ENCODE assay signal across 8 mouse cellular contexts in genomic region chr5:115167396-115167795, GRCm38 (mm10). TPM values are rescaled to one million over a fixed set of nuclear protein-coding genes. Genes with fewer than 3 reads are reported as not detected.
A peak's percentile ranks its signal among the peaks of the same experiment; 100 is the strongest.
DNase-seq lines count a peak whose midpoint lies in the region; ATAC-seq and TF ChIP-seq lines count a peak whose summit lies in the region.

No protein-coding gene starts in this region.

- intact Hi-C loops in heart, adult 2 months (cut with DNase I): no loop called here

- H3K4me1 ChIP-seq in heart, adult 2 months (ENCODE audit: control insufficient read depth, insufficient read depth, low read length): peaks cover 6% of the 10 kb centered on the region

- no peak for TF ChIP-seq EP300 in heart, adult 2 months (IDR thresholded peaks at IDR 0.05; ENCODE audit: insufficient read depth, low read depth, low read length)

- H3K27ac ChIP-seq in heart, adult 2 months: peak overlapping the region; percentile 1; the same call in 1 of the 2 replicates

- DNase-seq in heart, adult 2 months: peak in 1 of 2 experiments; percentile 45
- DNase-seq in heart, adult 18-20 months: no peak
- peak; percentile 72 for DNase-seq in A20 (ENCODE audit: low read depth, low spot score)
- no peak for DNase-seq in ovary, postnatal 10 days (ENCODE audit: low spot score)
- DNase-seq in left cerebral cortex, adult 18-20 months (ENCODE audit: low spot score in 2 of 2): no peak
- no peak for DNase-seq in cerebellum, postnatal 4 days (ENCODE audit: low spot score in 2 of 2)

- no peak overlapping the region for H3K9ac ChIP-seq in heart, adult 2 months (ENCODE audit: low read depth, low read length)

- no peaks in the 10 kb centered on the region for H3K79me2 ChIP-seq in heart, adult 2 months (replicated peaks; ENCODE audit: control insufficient read depth, insufficient read depth, low read length)

- no peak for TF ChIP-seq CTCF in heart, adult 2 months (IDR thresholded peaks at IDR 0.05)

- TF ChIP-seq POLR2A in heart, adult 2 months (IDR thresholded peaks at IDR 0.05; ENCODE audit: insufficient read depth, low read depth, low read length): no peak

- peak; percentile 88 to 90 for ATAC-seq in hematopoietic stem cell, adult 5-6 weeks (replicated peaks in 1 of 2; ENCODE audit: insufficient read depth in 1 of 2, low FRiP score in 2 of 2, low TSS enrichment in 1 of 2, low read depth in 1 of 2, poor library complexity in 2 of 2, severe bottlenecking in 2 of 2)
- peak; percentile 87 for ATAC-seq in megakaryocyte, adult 5-6 weeks (ENCODE audit: poor library complexity, severe bottlenecking)

- H3K36me3 ChIP-seq in heart, adult 2 months (ENCODE audit: control insufficient read depth, insufficient read depth, low read length): no peaks in the 10 kb centered on the region

- H3K27me3 ChIP-seq in heart, adult 2 months (ENCODE audit: control insufficient read depth, insufficient read depth, low read length): no peaks in the 10 kb centered on the region

- WGBS in heart, adult 2 months: 44% methylated on average over 6 of the region's 6 CpGs

- H3K4me3 ChIP-seq in heart, adult 2 months: no peak overlapping the region

RNA-seq across cellular contexts. Expression of gene Mlec, which starts 9.4 kb away (rescaled TPM):
- total RNA-seq in heart, adult 2 months (2021): 10 to 100 TPM; 74.6 to 80.6 TPM
- 40.4 and 75.4 TPM in 2 replicates for polyA plus RNA-seq in heart, adult 2 months (2012; rRNA removed)
- 10 to 100 TPM; 81.5 to 82.4 TPM for total RNA-seq in heart, adult 18-20 months (2021)
- total RNA-seq in hematopoietic stem cell, adult 5-6 weeks (2017): 225 and 241 TPM in 2 replicates
- total RNA-seq in megakaryocyte, adult 5-6 weeks (2015): 76.4 and 97.7 TPM in 2 replicates
- total RNA-seq in megakaryocyte, adult 5-6 weeks (2017): 117 and 118 TPM in 2 replicates
- 10 to 100 TPM; 88.6 to 93.5 TPM for total RNA-seq in left cerebral cortex, adult 18-20 months (2021)

RNA-seq across cellular contexts. Expression of gene Cabp1, which starts 26.8 kb away (rescaled TPM):
- total RNA-seq in heart, adult 2 months (2021): 1 to 10 TPM; 2.3 to 3.9 TPM
- 6.0 and 13.2 TPM in 2 replicates for polyA plus RNA-seq in heart, adult 2 months (2012; rRNA removed)
- total RNA-seq in heart, adult 18-20 months (2021): 1 to 10 TPM; 1.8 to 2.0 TPM
- not detected in 2 replicates for total RNA-seq in hematopoietic stem cell, adult 5-6 weeks (2017)
- not detected in 2 replicates for total RNA-seq in megakaryocyte, adult 5-6 weeks (2015)
- total RNA-seq in megakaryocyte, adult 5-6 weeks (2017): not detected in 2 replicates
- total RNA-seq in left cerebral cortex, adult 18-20 months (2021): 100 to 1,000 TPM; 288 to 320 TPM

RNA-seq across cellular contexts. Expression of gene Unc119b, which starts 32.6 kb away (rescaled TPM):
- total RNA-seq in heart, adult 2 months (2021): 10 to 100 TPM; 15.8 to 22.0 TPM
- 18.4 and 27.8 TPM in 2 replicates for polyA plus RNA-seq in heart, adult 2 months (2012; rRNA removed)
- 10 to 100 TPM; 19.3 to 20.2 TPM for total RNA-seq in heart, adult 18-20 months (2021)
- total RNA-seq in hematopoietic stem cell, adult 5-6 weeks (2017): 12.8 and 14.2 TPM in 2 replicates
- 12.5 and 14.0 TPM in 2 replicates for total RNA-seq in megakaryocyte, adult 5-6 weeks (2015)
- total RNA-seq in megakaryocyte, adult 5-6 weeks (2017): 13.3 and 19.9 TPM in 2 replicates
- 10 to 100 TPM; 28.8 to 28.9 TPM for total RNA-seq in left cerebral cortex, adult 18-20 months (2021)

RNA-seq across cellular contexts. Expression of gene Acads, which starts 48.2 kb away (rescaled TPM):
- total RNA-seq in heart, adult 2 months (2021): 100 to 1,000 TPM; 199 to 228 TPM
- polyA plus RNA-seq in heart, adult 2 months (2012; rRNA removed): 256 and 333 TPM in 2 replicates
- total RNA-seq in heart, adult 18-20 months (2021): 100 to 1,000 TPM; 230 to 252 TPM
- total RNA-seq in hematopoietic stem cell, adult 5-6 weeks (2017): 15.9 and 18.0 TPM in 2 replicates
- total RNA-seq in megakaryocyte, adult 5-6 weeks (2015): 13.5 and 15.2 TPM in 2 replicates
- 13.0 and 17.4 TPM in 2 replicates for total RNA-seq in megakaryocyte, adult 5-6 weeks (2017)
- total RNA-seq in left cerebral cortex, adult 18-20 months (2021): 1 to 10 TPM; 7.9 to 8.7 TPM

Comparison
In these comparisons a context has a peak if more than half of its experiments do, and no peak if none do; other contexts are left out.
1. RNA of gene Cabp1, which starts 26.8 kb away (total RNA-seq): 288 to 320 TPM in left cerebral cortex, adult 18-20 months; 2.3 to 3.9 TPM in heart, adult 2 months, 1.8 to 2.0 TPM in heart, adult 18-20 months, not detected in hematopoietic stem cell, adult 5-6 weeks and not detected in megakaryocyte, adult 5-6 weeks; every median in the first group is over 10 times any median in the second.